Mouse (Mus musculus): ENCODE results near the gene Rbfox1.

The Rbfox1 gene

GRCm38 (mm10) chr16:7329196-7329595, 1444.0 kb downstream of the Rbfox1 start:
- no peak for DNase-seq (ENCODE audit: inconsistent age in 2 of 2, low spot score in 1 of 2)

DNA sequence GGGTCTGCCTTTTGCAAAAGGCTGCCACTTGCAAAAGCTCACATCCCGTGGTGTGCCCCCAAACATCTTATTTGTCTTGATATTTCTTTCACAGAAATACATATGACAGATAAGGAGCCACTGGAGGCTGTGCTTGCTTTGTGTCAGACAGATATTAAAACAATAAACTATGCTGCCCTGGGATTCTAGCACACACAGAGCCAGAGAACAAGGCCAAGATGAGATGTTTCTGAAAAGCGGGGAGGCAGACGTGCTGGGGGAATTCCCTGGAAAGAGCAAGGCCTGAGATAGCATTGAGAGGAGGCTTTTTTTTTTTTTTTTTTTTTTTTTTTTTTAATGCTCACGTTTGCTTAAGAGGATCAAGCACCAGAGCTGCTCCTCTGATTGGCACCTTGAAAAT, 1456.0 kb downstream of the Rbfox1 start:
- no peak for DNase-seq (ENCODE audit: inconsistent age in 2 of 2, low spot score in 1 of 2)

DNA sequence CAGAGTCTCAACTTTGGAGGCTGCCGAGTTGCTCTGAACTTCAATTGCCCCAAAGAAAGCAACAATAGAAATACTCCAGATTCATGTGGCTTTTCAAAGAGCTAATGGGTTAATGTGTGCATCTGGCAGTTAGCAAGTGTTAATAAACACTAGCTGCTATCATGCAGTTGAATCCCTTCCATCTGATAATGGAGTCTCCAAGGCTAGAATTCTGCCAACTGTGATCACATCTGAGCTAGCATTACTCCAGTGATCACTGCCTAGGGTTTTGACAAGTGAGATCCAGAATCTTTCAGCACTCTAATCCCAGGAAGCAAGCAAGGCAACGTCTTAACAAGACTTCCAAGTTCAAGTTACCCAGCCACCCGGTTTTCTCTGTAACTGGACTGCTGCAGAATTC, 1460.1 kb downstream of the Rbfox1 start:
- DNase-seq (ENCODE audit: inconsistent age in 2 of 2, low spot score in 1 of 2) = no peak

GRCm38 (mm10) chr16:7346001-7346625, 1461.0 kb downstream of the Rbfox1 start:
- DNase-seq (ENCODE audit: inconsistent age in 2 of 2, low spot score in 1 of 2) = no peak

GRCm38 (mm10) chr16:7347522-7348165, 1462.5 kb downstream of the Rbfox1 start:
- no peak for DNase-seq (ENCODE audit: inconsistent age in 2 of 2, low spot score in 1 of 2)

GRCm38 (mm10) chr16:7352808-7353207, 1467.7 kb downstream of the Rbfox1 start:
- DNase-seq (ENCODE audit: inconsistent age in 2 of 2, low spot score in 1 of 2) = no peak

- no peak for DNase-seq (ENCODE audit: inconsistent age in 2 of 2, low spot score in 1 of 2)
Measured at GRCm38 (mm10) chr16:7354116-7354515, 1469.0 kb downstream of the Rbfox1 start.

GRCm38 (mm10) chr16:7359043-7359442, 1473.9 kb downstream of the Rbfox1 start:
- DNase-seq (ENCODE audit: inconsistent age in 2 of 2, low spot score in 1 of 2) = no peak

- DNase-seq (ENCODE audit: inconsistent age in 2 of 2, low spot score in 1 of 2) = no peak
Measured at GRCm38 (mm10) chr16:7360706-7361105, 1475.6 kb downstream of the Rbfox1 start.

GRCm38 (mm10) chr16:7365878-7366277, 1480.7 kb downstream of the Rbfox1 start:
- DNase-seq (ENCODE audit: inconsistent age in 2 of 2, low spot score in 1 of 2) = no peak

DNA sequence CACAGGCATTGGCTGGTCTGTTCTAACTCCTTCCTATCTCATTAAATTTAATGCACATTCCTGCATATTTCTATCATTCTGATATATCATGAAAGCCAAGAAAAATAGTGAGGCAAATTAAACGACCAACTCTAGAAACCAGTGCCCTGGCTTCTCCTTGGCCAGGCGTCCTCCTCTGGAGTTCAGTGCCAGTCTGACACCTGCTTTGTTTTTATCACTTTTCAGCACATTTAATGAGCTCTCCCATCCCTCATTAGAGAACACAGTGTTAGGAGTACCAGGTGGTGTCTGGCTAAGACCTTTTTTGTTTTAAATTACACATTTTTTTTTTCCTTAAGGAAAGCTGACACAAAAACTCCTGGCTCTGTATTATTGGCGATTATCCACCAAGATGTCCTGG, 1489.0 kb downstream of the Rbfox1 start:
- DNase-seq (ENCODE audit: inconsistent age in 2 of 2, low spot score in 1 of 2) = no peak

- no peak for DNase-seq (ENCODE audit: inconsistent age in 2 of 2, low spot score in 1 of 2)
Measured at GRCm38 (mm10) chr16:7374674-7375073, 1489.5 kb downstream of the Rbfox1 start.

- DNase-seq (ENCODE audit: inconsistent age in 2 of 2, low spot score in 1 of 2) = peak in 1 of 2 experiments; percentile 47
Measured at GRCm38 (mm10) chr16:7396101-7396500, 1510.9 kb downstream of the Rbfox1 start.

GRCm38 (mm10) chr16:7404766-7405492, 1519.8 kb downstream of the Rbfox1 start:
- DNase-seq (ENCODE audit: inconsistent age in 2 of 2, low spot score in 1 of 2) = no peak

DNA sequence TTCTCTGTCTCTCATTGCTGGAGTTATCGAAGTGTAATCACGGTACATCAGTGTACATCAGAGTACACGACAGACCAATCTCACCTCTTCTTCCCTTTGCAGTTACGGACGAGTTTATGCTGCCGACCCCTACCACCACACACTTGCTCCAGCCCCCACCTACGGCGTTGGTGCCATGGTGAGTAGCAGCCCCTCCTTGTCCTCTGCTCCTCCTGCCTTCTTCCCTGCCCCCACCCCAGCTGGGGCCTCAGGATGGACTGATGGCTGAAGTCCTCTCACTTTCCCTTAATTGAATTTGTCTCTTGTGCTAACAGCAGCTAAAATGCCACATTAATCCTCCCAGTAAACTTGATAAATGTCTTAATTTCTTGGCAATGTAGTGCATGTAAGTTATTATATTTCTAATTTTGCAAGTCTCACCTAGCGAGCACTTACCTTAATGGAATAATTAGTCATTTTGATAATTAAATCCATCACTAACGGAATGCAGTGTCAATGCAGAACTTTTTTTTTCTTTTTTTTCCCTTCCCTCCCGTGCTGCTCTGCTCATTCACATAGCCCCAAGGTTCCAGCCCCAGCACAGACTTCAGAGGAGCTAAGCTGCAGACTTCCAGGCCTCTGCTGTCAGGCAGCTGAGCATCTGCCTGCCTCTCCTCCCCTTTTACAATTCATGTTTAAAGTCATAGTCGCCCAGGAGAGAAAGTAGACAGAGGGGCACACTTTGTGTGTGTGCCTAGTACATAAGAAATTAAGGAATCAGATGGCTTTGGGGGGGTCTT, 1522.9 kb downstream of the Rbfox1 start:
- no peak for DNase-seq (ENCODE audit: inconsistent age in 2 of 2, low spot score in 1 of 2)

DNA sequence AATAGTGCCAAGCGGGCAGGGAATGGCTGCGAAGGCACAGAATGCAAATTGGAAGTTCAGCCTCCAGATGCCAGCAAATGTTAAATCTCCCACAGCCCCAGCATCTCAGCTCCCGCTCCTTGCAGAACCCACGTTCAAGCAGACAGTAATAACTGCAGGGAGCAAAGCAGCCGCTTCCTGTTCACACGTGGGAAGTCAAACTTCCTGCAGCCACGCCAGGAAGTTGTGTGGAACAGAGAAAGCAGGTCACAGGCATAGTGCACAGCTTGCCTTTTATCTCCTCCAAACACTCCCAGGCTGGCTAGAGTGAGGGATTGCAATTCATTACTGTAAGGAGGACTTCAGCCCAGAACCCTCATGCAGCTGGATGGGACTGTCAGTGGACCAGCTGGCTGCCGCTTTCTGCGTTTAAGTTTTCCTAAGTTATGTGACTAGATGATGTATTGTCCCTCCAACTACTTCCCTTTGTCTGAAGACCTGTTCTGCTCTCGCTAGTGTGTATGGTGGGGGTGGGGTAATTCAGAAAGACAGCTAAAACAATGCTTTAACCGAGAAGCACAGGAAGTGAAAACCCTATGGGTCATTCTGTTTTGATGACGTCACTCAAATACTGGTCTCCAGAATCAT, 1534.6 kb downstream of the Rbfox1 start:
- peak; percentile 15 to 48 for DNase-seq (ENCODE audit: inconsistent age in 2 of 2, low spot score in 1 of 2)

GRCm38 (mm10) chr16:7425386-7426089, 1540.4 kb downstream of the Rbfox1 start:
- peak in 1 of 2 experiments; percentile 32 for DNase-seq (ENCODE audit: inconsistent age in 2 of 2, low spot score in 1 of 2)

- no peak for DNase-seq (ENCODE audit: inconsistent age in 2 of 2, low spot score in 1 of 2)
Measured at GRCm38 (mm10) chr16:7433296-7433695, 1548.1 kb downstream of the Rbfox1 start.

DNA sequence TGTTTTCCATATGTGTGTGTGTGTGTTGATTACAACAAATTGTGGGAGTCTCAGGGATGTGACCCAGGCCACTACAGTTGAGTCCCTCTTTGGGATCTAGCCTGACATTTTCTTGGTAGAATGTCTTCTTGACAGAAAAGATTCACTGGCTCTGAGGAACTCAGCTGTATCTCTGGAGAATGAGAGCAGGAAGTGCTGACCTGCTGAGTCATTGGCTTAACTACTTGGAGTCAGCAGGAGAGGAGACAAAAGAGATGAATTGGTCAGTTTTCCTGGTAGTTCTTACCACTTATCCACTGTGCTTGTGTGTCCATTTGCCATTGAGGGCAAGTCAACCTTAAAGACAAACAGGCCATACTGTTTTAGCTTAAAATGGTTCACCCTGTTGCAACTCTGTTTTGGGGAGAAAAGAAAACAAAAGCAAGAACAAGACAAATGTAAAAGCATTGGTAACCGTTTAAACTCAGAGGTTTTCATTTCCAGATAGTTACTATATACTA, 1561.7 kb downstream of the Rbfox1 start:
- DNase-seq (ENCODE audit: inconsistent age in 2 of 2, low spot score in 1 of 2) = peak; percentile 7 to 28
